Mouse (Mus musculus) MEL (cell line): ENCODE data around the gene Ccdc155.

ENCODE experiments used
- BHLHE40 ChIP-seq: IDR thresholded peaks from 2 replicates; pipeline ENCODE4 v1.6.1; 2012; ENCODE audit warnings: low read depth, mild to moderate bottlenecking, inconsistent platforms, low read length, improper control_type of control experiment, borderline replicate concordance
- CHD1 ChIP-seq: IDR thresholded peaks from 2 replicates; pipeline ENCODE4 v1.6.1; 2012; ENCODE audit warnings: low read depth, mild to moderate bottlenecking, inconsistent platforms, low read length, improper control_type of control experiment
- CTCF ChIP-seq, 3 experiments: IDR thresholded peaks in 2 of 3; conservative IDR thresholded peaks in 1 of 3; 2 replicates each; pipeline ENCODE4 v1.5.1; 2011 to 2012; ENCODE audit warnings: low read length in 3 of 3, low read depth in 2 of 3, mild to moderate bottlenecking in 2 of 3, improper control_type of control experiment in 1 of 3, inconsistent platforms in 1 of 3, mixed read lengths in 1 of 3, moderate library complexity in 1 of 3; ENCODE audit not compliant: control insufficient read depth in 1 of 3, insufficient read depth in 1 of 3, poor library complexity in 1 of 3, severe bottlenecking in 1 of 3
- ELF1 ChIP-seq: IDR thresholded peaks from 2 replicates; pipeline ENCODE4 v1.6.1; 2014; ENCODE audit warnings: low read depth, mild to moderate bottlenecking, inconsistent platforms, low read length, improper control_type of control experiment, moderate library complexity
- GATA1 ChIP-seq: IDR thresholded peaks from 2 replicates; pipeline ENCODE4 v1.6.1; 2011; ENCODE audit warnings: low read depth, low read length, improper control_type of control experiment
- JUND ChIP-seq: IDR thresholded peaks from 2 replicates; pipeline ENCODE4 v1.6.1; 2011; ENCODE audit warnings: low read depth, mild to moderate bottlenecking, improper control_type of control experiment, low read length
- POLR2A ChIP-seq, 2 experiments: IDR thresholded peaks; 2 replicates each; pipeline ENCODE4 v1.6.1; 2011 to 2012; ENCODE audit warnings: low read length in 2 of 2, mild to moderate bottlenecking in 2 of 2, control low read depth in 1 of 2, improper control_type of control experiment in 1 of 2, low read depth in 1 of 2, moderate library complexity in 1 of 2; ENCODE audit not compliant: control insufficient read depth in 1 of 2, insufficient read depth in 1 of 2, poor library complexity in 1 of 2
- POLR2AphosphoS2 ChIP-seq: IDR thresholded peaks from 2 replicates; pipeline ENCODE4 v1.6.1; 2011; ENCODE audit warnings: low read length, improper control_type of control experiment
- RAD21 ChIP-seq: IDR thresholded peaks from 2 replicates; pipeline ENCODE4 v1.6.1; 2011; ENCODE audit warnings: mild to moderate bottlenecking, low read depth, low read length, improper control_type of control experiment

DNA sequence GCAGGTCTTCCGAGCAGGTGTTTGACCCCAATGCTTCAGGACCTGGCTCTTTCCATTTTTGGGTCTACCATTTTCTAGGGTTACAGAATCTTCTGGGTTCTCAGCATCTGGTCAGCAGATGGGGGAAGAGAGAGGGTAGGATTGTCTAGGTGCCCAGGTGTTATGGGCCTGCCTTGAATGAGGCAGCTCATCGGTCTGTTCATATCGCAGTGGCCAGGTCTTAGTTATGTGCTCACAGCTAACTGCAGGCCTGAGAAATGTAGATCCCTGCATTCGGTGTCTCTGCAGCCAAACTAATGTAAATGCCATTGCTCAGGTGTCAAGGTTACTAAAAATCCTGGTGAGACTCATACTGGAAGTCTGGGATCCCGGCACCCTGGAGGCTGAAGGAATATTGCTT, 21.7 kb upstream of the Ccdc155 start:
- TF ChIP-seq CHD1: no peak
- no peak for TF ChIP-seq JUND
- no peak for TF ChIP-seq BHLHE40
- no peak for TF ChIP-seq POLR2A (IDR thresholded peaks at IDR 0.05; ENCODE audit: control insufficient read depth in 1 of 2, insufficient read depth in 1 of 2, low read depth in 1 of 2, low read length in 2 of 2, poor library complexity in 1 of 2)
- TF ChIP-seq CTCF (IDR thresholded peaks at IDR 0.05 in 2 of 3, conservative IDR thresholded peaks at IDR 0.05 in 1 of 3; ENCODE audit: control insufficient read depth in 1 of 3, insufficient read depth in 1 of 3, low read depth in 2 of 3, low read length in 3 of 3, poor library complexity in 1 of 3, severe bottlenecking in 1 of 3): no peak
- no peak for TF ChIP-seq ELF1
- TF ChIP-seq RAD21: no peak
- no peak for TF ChIP-seq GATA1
- TF ChIP-seq POLR2AphosphoS2: no peak
